Mouse (Mus musculus): ENCODE measurements at regions not wholly inside any gene's neighbourhood (a gene's known extent, or its start where the extent isn't known, plus 50 kb on each side); places are given as distances from the start of the nearest gene placed in this dataset.
"Not testable (repeated sequence)": the region's sequence is repeated elsewhere in the genome, so short reads cannot be mapped to it uniquely, and the experiment has no call there.

DNA sequence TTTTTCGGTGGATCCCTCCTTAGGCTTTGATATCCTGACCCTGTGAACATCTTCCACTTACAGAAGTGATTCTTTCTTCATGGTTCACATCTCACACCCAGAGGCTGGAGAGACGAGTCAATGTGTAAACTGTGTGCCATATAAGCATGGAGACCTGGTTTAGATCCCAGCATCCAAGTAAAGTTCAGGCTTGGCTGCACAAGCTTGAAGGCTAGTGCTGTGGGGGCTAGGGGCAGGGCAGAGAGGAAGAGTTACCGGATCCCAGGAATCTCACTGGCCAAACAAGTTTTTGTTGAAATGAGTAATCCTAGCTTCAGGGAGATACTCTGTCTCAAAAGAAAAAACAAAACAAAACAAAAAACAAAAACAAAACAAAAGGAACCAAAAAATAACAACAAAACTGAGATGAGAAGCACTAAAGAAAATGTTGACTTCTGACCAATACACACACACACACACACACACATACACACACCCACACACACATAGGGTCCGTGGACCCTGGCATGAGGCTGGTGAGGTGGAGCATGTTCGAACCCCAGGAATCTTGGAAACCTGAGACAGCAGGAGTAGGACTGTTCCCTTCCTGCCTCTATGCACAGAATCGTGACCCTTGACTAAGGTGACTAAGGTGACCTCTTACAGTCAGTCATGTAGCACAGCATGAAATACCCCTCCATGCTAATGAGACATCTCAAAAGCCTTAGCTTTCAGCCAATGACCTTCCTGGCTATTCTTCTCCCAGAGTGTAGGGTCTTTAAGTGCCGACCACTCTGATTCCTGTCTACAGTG is 55.2 kb downstream of the Gm12728 start:
- no peak overlapping the region for H3K27ac ChIP-seq (ENCODE audit: low read length)
- WGBS = 83% methylated on average over 7 of the region's 7 CpGs
- H3K9me3 ChIP-seq (replicated peaks; ENCODE audit: control insufficient read depth, low read length, poor library complexity, severe bottlenecking) = no peaks in the 10 kb centered on the region
- H3K4me2 ChIP-seq (ENCODE audit: low read length) = no peak overlapping the region
- H3K9ac ChIP-seq (ENCODE audit: low read depth, low read length) = no peak overlapping the region
- H3K36me3 ChIP-seq (ENCODE audit: control insufficient read depth, insufficient read depth, low read length) = no peaks in the 10 kb centered on the region
- ATAC-seq = no peak
- H3K4me1 ChIP-seq (ENCODE audit: control insufficient read depth, insufficient read depth, low read length) = no peaks in the 10 kb centered on the region
- H3K27me3 ChIP-seq (ENCODE audit: control insufficient read depth, insufficient read depth, low read depth, low read length) = no peaks in the 10 kb centered on the region
- no peak overlapping the region for H3K4me3 ChIP-seq (ENCODE audit: low read depth, low read length)

DNA sequence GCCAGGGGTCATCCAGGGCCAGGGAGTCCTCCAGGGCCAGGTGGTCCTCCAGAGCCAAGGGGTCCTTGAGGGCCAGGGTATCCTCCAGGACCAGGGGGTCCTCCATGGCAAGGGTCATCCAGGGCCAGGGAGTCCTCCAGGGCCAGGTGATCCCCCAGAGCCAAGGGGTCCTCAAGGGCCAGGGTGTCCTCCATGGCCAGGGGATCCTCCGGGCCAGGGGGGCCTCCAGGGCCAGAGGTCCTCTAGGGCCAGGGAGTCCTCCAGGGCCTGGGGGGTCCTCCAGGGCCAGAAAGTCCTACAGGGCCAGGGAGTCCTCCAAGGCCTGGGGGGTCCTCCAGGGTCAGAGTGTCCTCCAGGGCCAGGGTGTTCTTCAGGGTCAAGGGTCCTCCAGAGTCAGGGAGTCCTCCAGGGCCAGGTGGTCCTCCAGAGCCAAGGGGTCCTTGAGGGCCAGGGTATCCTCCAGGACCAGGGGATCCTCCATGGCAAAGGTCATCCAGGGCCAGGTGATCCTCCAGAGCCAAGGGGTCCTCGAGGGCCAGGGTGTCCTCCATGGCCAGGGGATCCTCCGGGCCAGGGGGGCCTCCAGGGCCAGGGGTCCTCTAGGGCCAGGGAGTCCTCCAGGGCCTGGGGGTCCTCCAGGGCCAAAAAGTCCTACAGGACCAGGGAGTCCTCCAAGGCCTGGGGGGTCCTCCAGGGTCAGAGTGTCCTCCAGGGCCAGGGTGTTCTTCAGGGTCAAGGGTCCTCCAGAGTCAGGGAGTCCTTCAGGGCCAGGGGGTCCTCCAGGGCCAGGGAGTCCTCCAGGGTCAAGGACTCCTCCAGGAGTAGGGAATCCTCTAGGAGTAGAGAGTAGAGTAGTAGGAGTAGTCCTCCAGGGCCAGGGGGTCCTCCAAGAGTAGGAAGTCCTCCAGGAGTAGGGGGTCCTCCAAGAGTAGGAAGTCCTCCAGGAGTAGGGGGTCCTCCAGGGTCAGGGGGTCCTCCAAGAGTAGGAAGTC is 56.6 kb downstream of the Gm12728 start:
- H3K27ac ChIP-seq (ENCODE audit: low read length); H3K36me3 ChIP-seq (ENCODE audit: control insufficient read depth, insufficient read depth, low read length); H3K4me1 ChIP-seq (ENCODE audit: control insufficient read depth, insufficient read depth, low read length); H3K4me2 ChIP-seq (ENCODE audit: low read length); ATAC-seq; H3K27me3 ChIP-seq (ENCODE audit: control insufficient read depth, insufficient read depth, low read depth, low read length); H3K9ac ChIP-seq (ENCODE audit: low read depth, low read length); H3K9me3 ChIP-seq (replicated peaks; ENCODE audit: control insufficient read depth, low read length, poor library complexity, severe bottlenecking); H3K4me3 ChIP-seq (ENCODE audit: low read depth, low read length): not testable (repeated sequence)
- 97% methylated on average over 3 of the region's 3 CpGs for whole genome bisulfite sequencing

DNA sequence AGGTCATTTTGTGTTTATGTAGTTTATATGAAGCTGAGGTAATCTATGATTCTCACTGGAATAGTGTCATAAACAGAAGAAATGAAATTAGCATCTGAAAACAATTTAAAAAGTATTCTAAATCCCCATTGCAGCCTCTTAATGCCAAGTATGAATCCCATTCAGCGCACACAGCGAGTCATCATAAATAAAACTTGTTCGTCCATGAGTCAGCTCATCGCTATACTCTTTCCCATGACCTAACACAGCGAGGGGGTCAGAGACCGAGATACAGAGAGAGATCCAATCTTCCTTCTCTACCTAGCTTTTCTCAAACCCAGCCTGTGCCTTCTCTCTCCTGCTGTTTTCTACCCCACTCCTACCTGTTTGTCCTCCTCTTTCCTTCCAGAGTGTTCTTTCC is 63.4 kb downstream of the Gm12728 start:
- no peak overlapping the region for H3K4me3 ChIP-seq (ENCODE audit: low read depth, low read length)
- peaks cover 4% of the 10 kb centered on the region; the same call in 1 of the 2 replicates for H3K9me3 ChIP-seq (replicated peaks; ENCODE audit: control insufficient read depth, low read length, poor library complexity, severe bottlenecking)
- H3K27ac ChIP-seq (ENCODE audit: low read length) = no peak overlapping the region
- H3K36me3 ChIP-seq (ENCODE audit: control insufficient read depth, insufficient read depth, low read length) = no peaks in the 10 kb centered on the region
- no peaks in the 10 kb centered on the region for H3K27me3 ChIP-seq (ENCODE audit: control insufficient read depth, insufficient read depth, low read depth, low read length)
- H3K4me1 ChIP-seq (ENCODE audit: control insufficient read depth, insufficient read depth, low read length) = no peaks in the 10 kb centered on the region
- no peak overlapping the region for H3K9ac ChIP-seq (ENCODE audit: low read depth, low read length)
- WGBS = 95% methylated on average over 6 of the region's 6 CpGs
- H3K4me2 ChIP-seq (ENCODE audit: low read length) = no peak overlapping the region
- ATAC-seq = no peak

DNA sequence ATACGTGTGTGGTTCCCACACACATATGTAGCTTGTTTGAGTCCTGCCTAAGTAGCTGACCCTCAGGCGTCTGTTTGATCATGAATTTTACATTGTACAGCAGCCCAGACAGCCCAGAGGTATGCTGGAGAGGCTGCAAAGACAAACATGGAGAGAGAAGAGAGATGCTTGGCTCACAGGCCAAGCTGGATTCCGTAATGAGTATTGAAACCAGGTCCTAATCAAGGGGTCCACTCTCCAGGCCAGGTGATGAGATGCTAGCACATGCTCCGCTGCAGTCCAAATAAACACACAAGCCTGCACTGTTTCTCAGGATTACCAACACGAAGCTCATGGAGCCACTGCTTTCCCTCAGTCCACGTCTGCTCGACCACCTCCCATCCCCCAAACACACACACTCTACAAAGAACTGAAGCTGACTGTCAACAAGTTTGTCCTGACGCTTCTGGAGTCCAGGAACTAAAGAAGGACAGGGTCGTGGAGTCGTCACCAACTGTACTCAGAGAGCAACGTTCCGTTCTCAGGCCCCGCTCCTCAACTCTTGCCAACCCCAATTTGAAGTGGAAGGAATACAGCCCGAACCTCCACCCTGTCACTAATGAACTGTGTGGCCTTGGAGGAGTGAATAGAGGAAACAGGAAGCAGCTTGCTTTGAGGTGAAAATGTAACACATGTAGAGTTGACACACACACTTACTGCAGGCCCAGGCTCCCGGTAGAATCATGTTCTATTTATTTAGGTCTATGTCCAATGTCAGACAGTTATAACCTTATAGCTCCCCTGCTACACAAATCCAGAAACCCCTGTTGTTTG is 69.6 kb downstream of the Gm12728 start:
- Histone ChIP-seq H3K4me3 (ENCODE audit: low read depth, low read length) (no peak overlapping the region), H3K27ac (ENCODE audit: low read length) (no peak overlapping the region), H3K9ac (ENCODE audit: low read depth, low read length) (no peak overlapping the region), H3K4me1 (ENCODE audit: control insufficient read depth, insufficient read depth, low read length) (no peaks in the 10 kb centered on the region), H3K4me2 (ENCODE audit: low read length) (no peak overlapping the region), H3K27me3 (ENCODE audit: control insufficient read depth, insufficient read depth, low read depth, low read length) (no peaks in the 10 kb centered on the region), H3K36me3 (ENCODE audit: control insufficient read depth, insufficient read depth, low read length) (no peaks in the 10 kb centered on the region), H3K9me3 (replicated peaks; ENCODE audit: control insufficient read depth, low read length, poor library complexity, severe bottlenecking) (no peaks in the 10 kb centered on the region)
- no peak for ATAC-seq
- WGBS = 86% methylated on average over 15 of the region's 15 CpGs

DNA sequence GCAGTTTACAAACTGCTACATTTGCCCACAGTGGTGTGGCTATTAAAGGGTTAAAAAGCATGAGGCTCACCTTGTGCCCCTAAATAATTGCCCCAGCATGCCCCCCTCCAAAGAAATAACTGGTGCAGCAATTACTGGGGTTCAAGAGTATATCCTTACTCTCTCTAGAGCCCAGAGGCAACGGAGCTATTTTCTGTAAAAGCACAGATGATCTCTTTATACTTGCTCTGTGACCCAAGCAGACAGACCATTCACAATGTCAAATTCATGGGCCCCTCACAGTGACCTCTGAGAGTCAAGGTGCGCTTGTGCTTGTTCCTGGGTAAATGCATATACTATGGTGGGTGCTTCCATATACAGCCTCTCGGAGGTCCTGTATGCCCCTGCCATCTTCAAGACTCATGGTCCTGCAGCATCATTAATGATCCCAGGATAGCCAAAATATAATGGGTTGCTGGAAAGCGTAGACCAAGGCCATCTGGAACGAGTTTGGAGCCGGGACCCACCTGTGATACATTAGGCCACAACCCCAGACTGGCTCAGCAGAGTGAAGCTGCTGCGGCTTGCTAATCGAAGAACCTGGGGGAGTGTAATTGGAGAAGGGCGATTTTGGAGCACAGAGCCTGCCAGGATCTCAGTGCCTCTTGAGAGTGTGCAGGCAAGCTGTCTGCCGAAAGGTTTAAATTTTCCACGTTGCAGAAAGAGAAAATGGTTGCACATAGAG is 71.4 kb downstream of the Gm12728 start:
- no peaks in the 10 kb centered on the region for H3K9me3 ChIP-seq (replicated peaks; ENCODE audit: control insufficient read depth, low read length, poor library complexity, severe bottlenecking)
- no peak overlapping the region for H3K4me2 ChIP-seq (ENCODE audit: low read length)
- ATAC-seq = no peak
- no peak overlapping the region for H3K4me3 ChIP-seq (ENCODE audit: low read depth, low read length)
- H3K4me1 ChIP-seq (ENCODE audit: control insufficient read depth, insufficient read depth, low read length) = no peaks in the 10 kb centered on the region
- no peak overlapping the region for H3K9ac ChIP-seq (ENCODE audit: low read depth, low read length)
- no peak overlapping the region for H3K27ac ChIP-seq (ENCODE audit: low read length)
- H3K27me3 ChIP-seq (ENCODE audit: control insufficient read depth, insufficient read depth, low read depth, low read length) = no peaks in the 10 kb centered on the region
- no peaks in the 10 kb centered on the region for H3K36me3 ChIP-seq (ENCODE audit: control insufficient read depth, insufficient read depth, low read length)
- whole genome bisulfite sequencing = 79% methylated on average over 11 of the region's 11 CpGs

DNA sequence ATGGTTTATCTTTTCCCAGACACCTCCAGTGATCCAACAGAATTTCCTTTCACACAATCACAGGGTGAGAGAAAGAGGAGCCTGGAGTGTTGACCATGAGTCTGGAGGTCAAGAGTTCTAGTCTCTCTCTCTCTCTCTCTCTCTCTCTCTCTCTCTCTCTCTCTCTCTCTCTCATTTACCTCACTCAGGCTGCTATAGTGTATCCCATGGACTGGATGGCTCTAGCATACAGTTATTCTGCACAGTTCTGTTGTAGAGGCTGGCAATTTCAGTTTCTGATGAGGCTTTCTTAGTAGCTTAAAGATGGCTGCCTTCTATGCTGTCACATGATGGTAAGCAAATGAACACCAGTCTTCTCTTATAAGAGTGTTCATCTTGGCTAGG is 72.0 kb downstream of the Gm12728 start:
- no peak overlapping the region for H3K27ac ChIP-seq (ENCODE audit: low read length)
- no peak for ATAC-seq

DNA sequence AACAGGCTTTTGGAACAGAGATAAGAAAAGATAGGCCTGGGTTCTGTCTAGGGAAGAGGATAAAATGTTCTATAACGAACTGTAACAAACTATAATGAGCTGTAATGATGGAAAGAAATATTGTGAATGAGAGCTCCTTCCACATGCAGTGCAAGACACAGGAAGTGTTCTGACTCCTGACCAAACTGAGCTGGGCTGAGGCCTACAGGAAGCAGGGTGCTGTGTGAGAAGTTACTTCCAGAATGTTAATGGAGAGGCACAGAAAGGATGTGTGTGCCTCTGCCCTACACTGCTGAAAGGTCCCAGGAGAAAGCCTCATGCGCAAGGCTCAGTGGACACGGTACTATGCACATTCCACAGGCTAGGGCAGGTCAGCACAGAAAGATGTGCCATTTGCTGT is 80.8 kb downstream of the Gm12728 start:
- no peak overlapping the region for H3K4me2 ChIP-seq (ENCODE audit: low read length)
- no peak overlapping the region for H3K27ac ChIP-seq (ENCODE audit: low read length)
- no peak for ATAC-seq
- no peak overlapping the region for H3K4me3 ChIP-seq (ENCODE audit: low read depth, low read length)
- H3K9me3 ChIP-seq (replicated peaks; ENCODE audit: control insufficient read depth, low read length, poor library complexity, severe bottlenecking) = no peaks in the 10 kb centered on the region
- H3K4me1 ChIP-seq (ENCODE audit: control insufficient read depth, insufficient read depth, low read length) = no peaks in the 10 kb centered on the region
- no peaks in the 10 kb centered on the region for H3K27me3 ChIP-seq (ENCODE audit: control insufficient read depth, insufficient read depth, low read depth, low read length)
- WGBS = 77% methylated on average over 3 of the region's 3 CpGs
- no peaks in the 10 kb centered on the region for H3K36me3 ChIP-seq (ENCODE audit: control insufficient read depth, insufficient read depth, low read length)
- H3K9ac ChIP-seq (ENCODE audit: low read depth, low read length) = no peak overlapping the region

More for the DNA sequence above, 72.0 kb downstream of the Gm12728 start:
- no peaks in the 10 kb centered on the region for H3K27me3 ChIP-seq (ENCODE audit: control insufficient read depth, insufficient read depth, low read depth, low read length)
- H3K9me3 ChIP-seq (replicated peaks; ENCODE audit: control insufficient read depth, low read length, poor library complexity, severe bottlenecking) = no peaks in the 10 kb centered on the region
- H3K4me2 ChIP-seq (ENCODE audit: low read length) = no peak overlapping the region
- H3K4me3 ChIP-seq (ENCODE audit: low read depth, low read length) = no peak overlapping the region
- no peak overlapping the region for H3K9ac ChIP-seq (ENCODE audit: low read depth, low read length)
- H3K4me1 ChIP-seq (ENCODE audit: control insufficient read depth, insufficient read depth, low read length) = no peaks in the 10 kb centered on the region
- H3K36me3 ChIP-seq (ENCODE audit: control insufficient read depth, insufficient read depth, low read length) = no peaks in the 10 kb centered on the region

DNA sequence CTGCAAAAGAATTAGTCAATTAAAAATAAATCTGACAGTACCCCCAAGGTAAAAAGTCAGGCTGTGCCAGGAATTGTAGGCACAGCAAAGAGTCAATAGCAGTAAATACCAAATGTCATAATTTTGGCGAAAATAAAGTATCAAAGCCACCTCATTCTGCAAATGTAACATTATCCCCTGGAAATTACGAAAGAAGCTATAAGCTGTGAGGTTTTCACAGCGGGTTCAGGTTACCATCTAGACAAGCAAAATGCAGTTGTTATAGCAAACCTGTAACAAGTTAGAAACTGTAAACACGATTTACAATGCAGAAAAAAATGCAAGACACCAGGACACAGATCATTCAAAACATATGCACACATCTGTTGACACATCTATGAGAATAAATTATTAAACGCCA is 87.6 kb downstream of the Gm12728 start:
- Histone ChIP-seq H3K27me3 (ENCODE audit: control insufficient read depth, insufficient read depth, low read depth, low read length) (no peaks in the 10 kb centered on the region), H3K9me3 (replicated peaks; ENCODE audit: control insufficient read depth, low read length, poor library complexity, severe bottlenecking) (no peaks in the 10 kb centered on the region), H3K27ac (ENCODE audit: low read length) (no peak overlapping the region), H3K9ac (ENCODE audit: low read depth, low read length) (no peak overlapping the region), H3K36me3 (ENCODE audit: control insufficient read depth, insufficient read depth, low read length) (no peaks in the 10 kb centered on the region), H3K4me3 (ENCODE audit: low read depth, low read length) (no peak overlapping the region), H3K4me2 (ENCODE audit: low read length) (no peak overlapping the region), H3K4me1 (ENCODE audit: control insufficient read depth, insufficient read depth, low read length) (no peaks in the 10 kb centered on the region)
- 84% methylated on average over 5 of the region's 5 CpGs for WGBS
- ATAC-seq = no peak
